Mouse (Mus musculus) megakaryocyte, embryonic 14.5 days (primary cell): ENCODE data around the gene Gpat2. TPM values are rescaled to one million over a fixed set of nuclear protein-coding genes. Genes with fewer than 3 reads are reported as not detected.

Experiments used
- H3K27me3 ChIP-seq: replicated peaks from 2 replicates; pipeline ENCODE3; 2012; ENCODE audit warnings: inconsistent platforms
- H3K36me3 ChIP-seq: replicated peaks from 2 replicates; pipeline ENCODE3; 2012; ENCODE audit warnings: low read length, inconsistent platforms, mixed read lengths
- H3K4me1 ChIP-seq: 2 replicates; pipeline ENCODE4 v1.6.1; 2012; ENCODE audit warnings: inconsistent platforms
- H3K4me3 ChIP-seq: replicated peaks from 2 replicates; pipeline ENCODE3; 2012; ENCODE audit warnings: moderate library complexity, mild to moderate bottlenecking, inconsistent platforms
- H3K9me3 ChIP-seq: 2 replicates; pipeline ENCODE4 v1.6.1; 2012; ENCODE audit warnings: inconsistent platforms
- FLI1 ChIP-seq: IDR thresholded peaks from 2 replicates; pipeline ENCODE4 v1.6.1; 2012; ENCODE audit warnings: low read length, inconsistent platforms, mixed read lengths
- GATA1 ChIP-seq: IDR thresholded peaks from 3 replicates; pipeline ENCODE4 v1.6.1; 2012; ENCODE audit warnings: mixed read lengths, low read length, inconsistent platforms, borderline replicate concordance
- polyA plus RNA-seq: library from polyadenylated mRNA; stranded (reverse); fragments of >175 nt; gene quantifications from 2 replicates; pipeline ENCODE4 v1.2.3, GENCODE M21; 2012; ENCODE audit warnings: low replicate concordance; ENCODE audit not compliant: insufficient read depth

Gpat2 gene
- polyA plus RNA-seq, 1 experiment: not detected

GRCm38 (mm10) chr2:127470183-127470582 lies 45.2 kb downstream of the Gpat2 start:
- H3K9me3 ChIP-seq: no peaks in the 10 kb centered on the region
- TF ChIP-seq GATA1: no peak
- no peak for TF ChIP-seq FLI1
- peaks cover 58% of the 10 kb centered on the region for H3K27me3 ChIP-seq
- no peak overlapping the region for H3K4me3 ChIP-seq
- no peaks in the 10 kb centered on the region for H3K36me3 ChIP-seq
- H3K4me1 ChIP-seq: peaks cover 31% of the 10 kb centered on the region

DNA sequence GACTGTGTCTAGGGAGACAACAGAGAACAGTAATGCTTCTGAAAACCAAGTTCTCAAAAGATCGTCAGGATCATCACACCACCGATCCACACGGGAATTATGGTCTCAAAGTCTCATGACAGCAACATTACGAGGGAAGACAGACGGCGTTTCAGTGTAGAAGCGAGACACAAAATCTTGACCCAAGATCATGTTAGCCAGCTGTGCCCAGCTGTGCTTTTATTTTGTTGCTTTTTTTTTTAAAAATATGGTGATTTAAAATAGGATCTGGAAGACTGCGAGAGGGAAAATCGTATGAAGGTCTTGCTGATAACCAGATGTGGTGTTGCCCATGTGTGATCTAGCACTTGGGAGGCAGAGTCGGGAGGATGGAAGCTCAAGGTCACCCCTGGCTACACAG lies 45.7 kb downstream of the Gpat2 start:
- no peaks in the 10 kb centered on the region for H3K9me3 ChIP-seq
- no peak for TF ChIP-seq FLI1
- TF ChIP-seq GATA1: no peak

GRCm38 (mm10) chr2:127471281-127471680 lies 46.3 kb downstream of the Gpat2 start:
- Histone ChIP-seq H3K4me1 (peaks cover 26% of the 10 kb centered on the region), H3K4me3 (no peak overlapping the region), H3K9me3 (no peaks in the 10 kb centered on the region), H3K36me3 (no peaks in the 10 kb centered on the region), H3K27me3 (peaks cover 55% of the 10 kb centered on the region)
- no peak for TF ChIP-seq GATA1
- TF ChIP-seq FLI1: no peak

More for the DNA sequence above, 45.7 kb downstream of the Gpat2 start:
- Histone ChIP-seq H3K27me3 (peaks cover 58% of the 10 kb centered on the region), H3K4me1 (peaks cover 31% of the 10 kb centered on the region), H3K36me3 (no peaks in the 10 kb centered on the region), H3K4me3 (no peak overlapping the region)

DNA sequence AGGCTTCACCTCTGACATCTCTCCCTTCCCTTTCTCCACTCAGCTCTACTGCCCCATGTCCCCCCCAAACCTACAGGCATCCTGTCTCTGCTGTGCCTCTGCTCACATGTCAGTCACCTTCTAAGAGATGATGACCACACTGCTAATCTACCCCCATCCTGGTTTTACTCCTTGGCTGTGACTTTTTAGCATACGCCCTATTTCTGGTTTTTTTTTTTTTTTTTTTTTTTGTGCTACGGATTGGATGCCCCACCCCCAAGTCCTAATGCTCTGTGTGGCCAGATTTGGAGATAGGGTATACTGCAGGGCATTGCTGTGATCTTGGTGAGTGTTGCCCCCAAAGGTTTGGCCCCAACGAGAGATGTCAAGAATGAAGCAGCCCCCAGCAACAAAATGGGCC lies 47.3 kb downstream of the Gpat2 start:
- Histone ChIP-seq H3K27me3 (peaks cover 59% of the 10 kb centered on the region), H3K36me3 (no peaks in the 10 kb centered on the region), H3K9me3 (no peaks in the 10 kb centered on the region), H3K4me3 (no peak overlapping the region), H3K4me1 (peaks cover 33% of the 10 kb centered on the region)
- no peak; the same call in 1 of the 2 replicates for TF ChIP-seq FLI1
- no peak for TF ChIP-seq GATA1

DNA sequence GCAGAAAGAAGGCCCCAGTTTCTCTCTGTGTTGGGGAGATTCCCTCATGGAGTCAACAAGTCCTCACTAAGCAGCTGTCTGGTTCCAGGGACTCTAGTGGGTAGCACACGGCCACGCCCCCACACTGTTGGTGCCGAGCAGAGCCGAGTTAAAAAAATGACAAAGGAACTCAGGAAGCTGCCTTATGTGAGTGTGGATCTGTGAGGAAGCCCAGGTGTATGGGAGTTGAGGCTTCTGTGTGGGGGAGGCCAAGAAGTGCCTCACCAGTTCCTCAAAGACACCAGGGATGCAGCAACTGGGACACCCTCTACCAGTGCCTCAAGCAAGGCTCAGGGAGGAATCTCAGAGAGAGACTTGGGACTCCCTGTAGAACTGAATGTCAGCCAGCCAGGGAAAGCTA lies 54.2 kb downstream of the Gpat2 start:
- Histone ChIP-seq H3K4me1 (peaks cover 35% of the 10 kb centered on the region), H3K36me3 (no peaks in the 10 kb centered on the region), H3K27me3 (peaks cover 81% of the 10 kb centered on the region), H3K9me3 (no peaks in the 10 kb centered on the region), H3K4me3 (no peak overlapping the region)
- TF ChIP-seq FLI1: no peak
- TF ChIP-seq GATA1: no peak

- Histone ChIP-seq H3K27me3 (peaks cover 86% of the 10 kb centered on the region), H3K4me3 (no peak overlapping the region), H3K36me3 (no peaks in the 10 kb centered on the region), H3K9me3 (no peaks in the 10 kb centered on the region), H3K4me1 (peaks cover 40% of the 10 kb centered on the region)
- TF ChIP-seq FLI1: no peak
- TF ChIP-seq GATA1: no peak
These were observed 54.8 kb downstream of the Gpat2 start for GRCm38 (mm10) chr2:127479763-127480162.

DNA sequence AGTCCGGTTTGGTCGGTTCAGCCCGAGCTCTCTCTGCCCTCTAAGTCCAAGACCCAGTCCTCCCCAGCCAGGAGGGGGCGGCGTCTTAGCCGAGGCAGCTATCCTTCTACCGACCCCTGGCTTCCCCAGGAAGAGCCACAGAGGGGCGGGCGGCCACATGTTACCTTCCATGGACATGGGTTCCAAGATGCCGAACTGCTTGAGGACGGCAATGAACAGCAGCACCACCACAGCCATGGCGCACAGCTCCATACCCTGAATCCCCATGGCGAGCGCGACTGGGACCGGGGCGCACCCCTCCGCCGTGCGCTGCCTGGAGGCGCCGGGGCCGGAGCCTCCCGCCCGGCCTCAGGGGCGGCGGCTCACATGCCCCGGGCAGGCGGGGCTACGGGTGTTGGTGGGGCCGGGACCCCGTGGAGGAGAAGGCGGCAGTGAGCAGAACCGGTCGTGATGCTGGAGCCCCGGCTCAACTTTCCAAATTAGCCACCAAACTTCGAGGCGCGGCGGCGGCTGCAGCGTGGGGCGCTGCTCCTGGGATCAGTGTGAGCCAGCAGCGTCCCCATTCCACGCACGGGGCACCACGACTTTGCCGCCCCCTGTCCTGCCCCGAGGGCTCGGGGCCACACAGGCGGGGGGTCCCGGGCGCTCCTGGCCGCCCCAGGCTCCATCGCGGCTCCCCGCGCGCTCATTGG lies 57.0 kb downstream of the Gpat2 start:
- H3K4me3 ChIP-seq: peak overlapping the region; percentile 89
- TF ChIP-seq GATA1 (no peak), FLI1 (no peak)
- no peaks in the 10 kb centered on the region for H3K36me3 ChIP-seq
- H3K4me1 ChIP-seq: peaks cover 37% of the 10 kb centered on the region
- no peaks in the 10 kb centered on the region for H3K9me3 ChIP-seq
- peaks cover 95% of the 10 kb centered on the region for H3K27me3 ChIP-seq

GRCm38 (mm10) chr2:127482533-127482911 lies 57.5 kb downstream of the Gpat2 start:
- no peak for TF ChIP-seq GATA1
- TF ChIP-seq FLI1: no peak
- H3K27me3 ChIP-seq: peaks cover 95% of the 10 kb centered on the region
- H3K4me1 ChIP-seq: peaks cover 37% of the 10 kb centered on the region
- H3K36me3 ChIP-seq: no peaks in the 10 kb centered on the region
- H3K4me3 ChIP-seq: peak overlapping the region; percentile 89
- H3K9me3 ChIP-seq: no peaks in the 10 kb centered on the region

DNA sequence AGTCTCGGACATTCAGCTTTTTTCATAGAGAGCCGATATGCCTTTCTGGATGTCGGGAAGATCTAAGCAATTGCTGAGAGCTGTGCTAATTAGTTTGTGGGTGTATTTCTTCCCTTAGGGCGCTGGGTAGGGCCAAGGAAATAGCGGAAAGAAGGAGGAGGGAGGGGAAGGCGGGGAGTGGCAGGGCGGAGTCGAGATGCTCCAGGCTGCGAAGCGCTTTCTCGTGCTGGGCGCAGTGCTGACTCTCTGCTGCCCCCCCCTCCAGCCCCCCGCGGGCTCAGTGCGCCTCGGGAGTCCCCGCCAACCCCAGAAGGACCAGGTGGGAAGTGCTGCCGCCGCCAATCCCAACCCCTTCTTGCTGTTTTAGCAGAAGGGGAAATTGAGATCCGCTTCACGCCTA lies 58.0 kb downstream of the Gpat2 start:
- Histone ChIP-seq H3K4me1 (peaks cover 37% of the 10 kb centered on the region), H3K36me3 (no peaks in the 10 kb centered on the region), H3K4me3 (peak overlapping the region; percentile 89), H3K9me3 (no peaks in the 10 kb centered on the region), H3K27me3 (peaks cover 99% of the 10 kb centered on the region)
- TF ChIP-seq FLI1 (no peak), GATA1 (no peak)

DNA sequence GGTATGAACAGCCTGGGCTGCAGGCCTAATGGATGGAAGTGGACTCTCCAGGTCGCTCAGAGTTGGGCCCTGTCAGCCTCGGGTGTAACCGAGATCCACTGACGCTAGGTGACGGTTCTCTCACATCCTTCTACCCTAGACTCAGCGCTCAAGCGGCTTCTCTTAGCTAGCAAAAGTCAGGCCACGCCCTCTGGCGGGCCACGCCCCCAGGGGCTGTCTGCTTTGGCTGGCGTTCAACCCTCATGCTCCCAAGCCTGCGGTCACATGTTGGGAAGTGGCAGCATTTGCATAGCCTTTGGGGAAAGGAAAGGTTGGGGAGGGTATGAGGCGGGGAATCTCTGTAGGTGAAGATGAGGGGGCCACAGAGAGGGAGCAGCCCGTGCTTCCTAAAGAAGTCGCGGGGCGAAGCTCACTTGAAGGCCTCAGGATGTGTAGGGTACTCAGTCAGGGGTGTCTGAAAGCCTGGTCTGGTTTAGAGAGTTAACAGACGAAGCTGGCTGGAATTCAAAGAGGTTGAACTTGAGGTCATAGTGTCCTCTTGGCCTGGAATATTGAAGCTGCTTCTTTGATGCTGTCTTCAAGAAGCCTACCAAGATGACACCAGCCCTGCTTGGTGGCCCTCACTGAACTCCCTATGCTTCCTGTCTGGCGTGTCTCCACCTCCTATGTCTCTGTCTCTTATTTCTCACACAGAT lies 59.6 kb downstream of the Gpat2 start:
- TF ChIP-seq FLI1 (no peak), GATA1 (no peak)
- Histone ChIP-seq H3K36me3 (no peaks in the 10 kb centered on the region), H3K27me3 (peaks cover 93% of the 10 kb centered on the region), H3K4me1 (peaks cover 37% of the 10 kb centered on the region), H3K4me3 (peak overlapping the region; percentile 83), H3K9me3 (no peaks in the 10 kb centered on the region)

Other genes starting within 250 kb of the Gpat2 start
- gene 1810024B03Rik, start 216.9 kb upstream of the Gpat2 start, polyA plus RNA-seq: 0.11 TPM in 1 of 2 replicates, not detected in the other
- gene Snrnp200, start 216.8 kb upstream of the Gpat2 start, polyA plus RNA-seq: 0.64 and 3.3 TPM in 2 replicates
- gene Ciao1, start 177.4 kb upstream of the Gpat2 start, polyA plus RNA-seq: 12.4 TPM in 1 of 2 replicates, not detected in the other
- 11.3 and 45.4 TPM in 2 replicates for gene Tmem127, start 177.3 kb upstream of the Gpat2 start, polyA plus RNA-seq
- 8.9 and 9.8 TPM in 2 replicates for gene Stard7, start 155.0 kb upstream of the Gpat2 start, polyA plus RNA-seq
- 3.9 and 14.6 TPM in 2 replicates for gene Dusp2, start 89.0 kb upstream of the Gpat2 start, polyA plus RNA-seq
- not detected in 2 replicates for gene Astl, start 86.6 kb upstream of the Gpat2 start, polyA plus RNA-seq
- gene Adra2b, start 62.0 kb upstream of the Gpat2 start, polyA plus RNA-seq: not detected in 2 replicates
- 15.2 TPM in 1 of 2 replicates, not detected in the other for gene Fahd2a, start 19.4 kb downstream of the Gpat2 start, polyA plus RNA-seq
- 0.16 TPM in 1 of 2 replicates, not detected in the other for gene Kcnip3, start 96.9 kb downstream of the Gpat2 start, polyA plus RNA-seq
- gene Prom2, start 116.3 kb downstream of the Gpat2 start, polyA plus RNA-seq: not detected in 2 replicates
- not detected in 2 replicates for gene Zfp661, start 161.9 kb downstream of the Gpat2 start, polyA plus RNA-seq
- 49.2 and 113 TPM in 2 replicates for gene Mrps5, start 162.0 kb downstream of the Gpat2 start, polyA plus RNA-seq
- not detected in 2 replicates for gene Mal, start 231.5 kb downstream of the Gpat2 start, polyA plus RNA-seq